Mouse (Mus musculus) cerebellum, postnatal 10 days (tissue): ENCODE measurements around the gene Rad50.
A peak's percentile ranks its signal among the peaks of the same experiment; 100 is the strongest.

Experiments
- DNase-seq, 2 experiments: peaks; one replicate each; pipeline ENCODE4 v3.0.0; 2021; ENCODE audit warnings: mixed read lengths in 2 of 2

Rad50 gene

GRCm38 (mm10) chr11:53706934-53707717 lies at the start of gene Rad50:
Gene Rad50 (minus strand): TSS chr11:53707319.
- peak; percentile 93 to 95 for DNase-seq

- no peak for DNase-seq
These were observed 48.0 kb upstream of the Rad50 start for GRCm38 (mm10) chr11:53755011-53755595.

GRCm38 (mm10) chr11:53749716-53750352 lies 42.7 kb upstream of the Rad50 start:
- no peak for DNase-seq

- DNase-seq = no peak
These were observed 42.2 kb upstream of the Rad50 start for GRCm38 (mm10) chr11:53749306-53749705.

- no peak for DNase-seq
These were observed 41.5 kb upstream of the Rad50 start for GRCm38 (mm10) chr11:53748614-53749013.

- DNase-seq = no peak
These were observed 40.9 kb upstream of the Rad50 start for GRCm38 (mm10) chr11:53747985-53748384.

GRCm38 (mm10) chr11:53745260-53745659 lies 38.1 kb upstream of the Rad50 start:
- DNase-seq = no peak

GRCm38 (mm10) chr11:53742353-53742752 lies 35.2 kb upstream of the Rad50 start:
- DNase-seq = no peak

- DNase-seq = peak; percentile 73 to 78
These were observed 30.4 kb upstream of the Rad50 start for GRCm38 (mm10) chr11:53737573-53737946.

- DNase-seq = peak; percentile 83 to 87
These were observed 29.9 kb upstream of the Rad50 start for GRCm38 (mm10) chr11:53736771-53737572.

- peak; percentile 80 to 86 for DNase-seq
These were observed 28.6 kb upstream of the Rad50 start for GRCm38 (mm10) chr11:53735682-53736245.

- no peak for DNase-seq
These were observed 28.0 kb upstream of the Rad50 start for GRCm38 (mm10) chr11:53734970-53735681.

- no peak for DNase-seq
These were observed 27.3 kb upstream of the Rad50 start for GRCm38 (mm10) chr11:53734431-53734830.

- no peak for DNase-seq
These were observed 26.7 kb upstream of the Rad50 start for GRCm38 (mm10) chr11:53733824-53734223.

- DNase-seq = no peak
These were observed 25.1 kb upstream of the Rad50 start for GRCm38 (mm10) chr11:53732244-53732643.

GRCm38 (mm10) chr11:53731457-53731856 lies 24.3 kb upstream of the Rad50 start:
- no peak for DNase-seq

GRCm38 (mm10) chr11:53720715-53721114 lies 13.6 kb upstream of the Rad50 start, which contains the start of gene Il5:
Gene Il5 (plus strand): TSS chr11:53720794.
- DNase-seq = no peak

- no peak for DNase-seq
These were observed 12.6 kb upstream of the Rad50 start for GRCm38 (mm10) chr11:53719701-53720100.

- DNase-seq = no peak
These were observed 545 bp upstream of the Rad50 start for GRCm38 (mm10) chr11:53707718-53708009.

GRCm38 (mm10) chr11:53706236-53706933 lies 734 bp downstream of the Rad50 start:
- DNase-seq = peak; percentile 62

GRCm38 (mm10) chr11:53699351-53699750 lies 7.8 kb downstream of the Rad50 start:
- no peak for DNase-seq

- peak in 1 of 2 experiments; percentile 15 for DNase-seq
These were observed 8.6 kb downstream of the Rad50 start for GRCm38 (mm10) chr11:53698521-53698920.
